Mouse (Mus musculus) ES-Bruce4 (cell line): Measurements from ENCODE around the gene Grasp.

ENCODE experiments used
- CTCF ChIP-seq: IDR thresholded peaks from one replicate; pipeline ENCODE4 v1.8.1; 2011; ENCODE audit warnings: low read depth, low read length
- EP300 ChIP-seq: IDR thresholded peaks from 2 replicates; pipeline ENCODE4 v1.6.1; 2011; ENCODE audit warnings: low read depth, low read length; ENCODE audit not compliant: insufficient read depth
- POLR2A ChIP-seq: IDR thresholded peaks from one replicate; pipeline ENCODE4 v1.8.1; 2011; ENCODE audit warnings: low read length; ENCODE audit not compliant: insufficient read depth

DNA sequence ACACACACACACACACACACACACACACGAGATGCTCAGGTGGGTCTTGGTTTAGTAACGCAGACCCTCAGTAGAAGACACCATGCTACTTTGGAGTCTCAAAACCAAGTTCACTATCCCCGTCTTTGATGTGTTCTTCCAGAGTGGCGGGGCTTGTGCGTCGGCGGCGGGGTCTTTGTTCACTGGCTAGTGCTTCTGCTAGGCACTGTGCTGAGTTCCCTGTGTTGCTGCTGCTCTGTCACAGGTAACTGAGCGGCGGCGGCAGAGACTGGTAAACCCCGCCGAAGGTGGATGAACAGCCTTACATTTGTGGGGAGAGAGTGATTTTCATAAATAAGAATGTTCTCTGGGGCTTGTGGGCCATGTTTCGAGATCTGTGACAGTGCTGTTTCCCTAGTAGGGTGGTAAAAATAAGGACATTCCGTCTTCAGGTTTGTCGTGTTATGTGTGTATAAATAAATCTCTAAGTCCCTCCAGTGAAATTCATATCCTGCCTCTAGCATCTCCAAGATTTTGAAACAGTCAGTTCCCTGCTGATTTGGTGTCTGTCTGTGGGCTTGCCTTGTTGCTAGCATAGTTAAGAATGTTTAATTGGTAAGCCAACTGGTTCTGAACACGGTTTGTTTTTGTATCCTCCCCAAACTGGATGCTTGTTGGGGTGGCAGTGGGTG, 48.2 kb upstream of the Grasp start:
- TF ChIP-seq CTCF (no peak), POLR2A (no peak), EP300 (no peak)
